15 mouse cellular contexts compared by ENCODE assay signal in the genomic region with DNA sequence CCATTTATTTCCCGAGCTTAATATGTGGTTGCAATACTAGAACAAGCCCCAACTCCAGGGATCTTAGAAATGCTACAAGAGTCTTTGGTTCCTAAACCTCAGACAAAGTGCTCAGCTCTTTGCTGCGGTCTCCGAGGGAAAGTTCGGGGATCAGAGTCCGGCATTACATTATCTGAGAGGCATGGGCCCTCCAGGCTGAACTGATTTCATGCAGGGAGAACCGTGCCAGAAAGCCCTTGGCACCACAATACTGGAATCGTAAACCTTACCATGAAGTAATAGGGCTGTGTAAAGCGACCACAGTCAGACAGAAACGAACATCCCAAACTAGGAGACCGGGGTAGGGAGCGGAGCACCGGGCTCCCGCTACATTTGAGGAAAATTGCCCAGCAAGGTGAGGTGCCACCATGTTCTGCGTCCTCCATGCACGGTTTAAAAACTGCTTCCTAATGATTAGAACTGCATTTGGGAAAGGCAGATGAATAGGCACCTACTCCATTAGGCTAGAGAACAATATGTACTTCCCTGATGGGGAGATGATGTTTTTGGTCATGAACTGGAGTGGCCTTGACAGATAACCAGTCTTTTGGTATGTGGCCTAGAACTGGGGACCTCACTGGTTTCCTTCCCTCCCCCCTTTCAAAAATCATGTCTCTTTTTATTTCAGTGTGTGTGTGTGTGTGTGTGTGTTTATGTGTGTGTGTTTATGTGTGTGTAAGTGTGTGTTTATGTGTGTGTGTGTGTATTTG.
"Had no signal": no experiment of that assay in that cellular context is flagged by ENCODE, and none has a peak within 500 bp of the region (broad histone marks: within the 10 kb centered on the region; RNA-seq: fewer than 3 reads in every experiment).

No protein-coding gene starts in this region.

- DNase-seq: kidney, adult 2 months; kidney, postnatal 14 days; lung, embryonic 14.5 days; lung, postnatal 14 days; midbrain, embryonic 14.5 days; right cerebral cortex, adult 18-20 months; right cerebral cortex, postnatal 25 days; thymus, adult 2 months; thymus, postnatal 25 days had no signal

- H3K4me1 ChIP-seq: midbrain, embryonic 10.5 days; neural tube, embryonic 15.5 days had no signal

- H3K4me3 ChIP-seq: kidney, embryonic 15.5 days; left cerebral cortex, adult 2 months; midbrain, embryonic 10.5 days; myocyte; neural tube, embryonic 15.5 days had no signal

- H3K27ac ChIP-seq: kidney, embryonic 15.5 days; left cerebral cortex, adult 2 months; liver, embryonic 14.5 days; midbrain, embryonic 10.5 days; neural tube, embryonic 15.5 days had no signal

- H3K9ac ChIP-seq: kidney, embryonic 15.5 days; liver, embryonic 14.5 days; lung, embryonic 14.5 days; neural tube, embryonic 15.5 days had no signal

- H3K36me3 ChIP-seq: kidney, embryonic 15.5 days; midbrain, embryonic 10.5 days; neural tube, embryonic 15.5 days had no signal

- H3K27me3 ChIP-seq: kidney, embryonic 15.5 days; neural tube, embryonic 15.5 days had no signal

- H3K9me3 ChIP-seq: kidney, embryonic 15.5 days; midbrain, embryonic 10.5 days; neural tube, embryonic 15.5 days had no signal

- H3K4me2 ChIP-seq: kidney, embryonic 15.5 days; lung, embryonic 14.5 days; neural tube, embryonic 15.5 days had no signal
